8 mouse cellular contexts compared by ENCODE assay signal in the genomic region with DNA sequence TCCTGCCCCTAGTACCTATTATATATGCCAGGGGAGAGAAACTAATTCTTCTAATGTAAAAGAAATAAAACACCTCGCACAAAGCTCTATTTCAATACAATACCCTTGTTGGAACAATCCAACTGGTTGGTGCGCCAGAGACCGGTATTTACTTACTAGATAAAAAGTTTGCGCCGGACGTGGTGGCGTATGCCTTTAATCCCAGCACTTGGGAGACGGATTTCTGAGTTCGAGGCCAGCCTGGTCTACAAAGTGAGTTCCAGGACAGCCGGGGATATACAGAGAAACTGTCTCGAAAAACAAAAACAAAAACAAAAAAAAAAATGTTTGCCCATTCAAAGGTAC. TPM values are rescaled to one million over a fixed set of nuclear protein-coding genes. Genes with fewer than 3 reads are reported as not detected.
DNase-seq lines count a peak whose midpoint lies in the region; ATAC-seq and TF ChIP-seq lines count a peak whose summit lies in the region.

No protein-coding gene starts in this region.

- no peaks in the 10 kb centered on the region for H3K9me3 ChIP-seq in stomach, postnatal 0 days (ENCODE audit: control insufficient read depth, low read length)

- DNase-seq in CD4-positive, CD25-positive, alpha-beta regulatory T cell, adult 2 months (ENCODE audit: low read depth, low spot score) = peak; percentile 33
- peak; percentile 40 for DNase-seq in thymus, postnatal 0 days (ENCODE audit: low spot score)
- DNase-seq in thymus, postnatal 10 days (ENCODE audit: low spot score in 2 of 2) = no peak
- peak; percentile 51 for DNase-seq in liver
- DNase-seq in stomach, postnatal 0 days (ENCODE audit: low spot score) = peak; percentile 44
- no peak for DNase-seq in cerebellum, postnatal 36 days
- no peak for DNase-seq in ovary, postnatal 10 days (ENCODE audit: low spot score)

- 2% methylated on average over 11 of the region's 11 CpGs for WGBS in stomach, postnatal 0 days

- no peak for TF ChIP-seq EP300 in stomach, postnatal 0 days (optimal IDR thresholded peaks at IDR 0.05)

- H3K9ac ChIP-seq in stomach, postnatal 0 days (ENCODE audit: low read length) = peak overlapping the region; percentile 96

- no peaks in the 10 kb centered on the region for H3K36me3 ChIP-seq in stomach, postnatal 0 days (ENCODE audit: control insufficient read depth, insufficient read depth, low read length)

- no peak for TF ChIP-seq CTCF in stomach, postnatal 0 days (IDR thresholded peaks at IDR 0.05; ENCODE audit: low read depth)

- no peaks in the 10 kb centered on the region for H3K27me3 ChIP-seq in stomach, postnatal 0 days (ENCODE audit: control insufficient read depth, insufficient read depth, low read length)

- no peak for ATAC-seq in CD4-positive, CD25-positive, alpha-beta regulatory T cell, adult 4 months
- no peak for ATAC-seq in stomach, postnatal 0 days (ENCODE audit: low FRiP score, low TSS enrichment)

- peak overlapping the region; percentile 84 for H3K4me3 ChIP-seq in stomach, postnatal 0 days (ENCODE audit: low read depth, low read length)

- H3K4me2 ChIP-seq in stomach, postnatal 0 days (replicated peaks; ENCODE audit: low read depth) = peak overlapping the region; percentile 82

- H3K27ac ChIP-seq in stomach, postnatal 0 days (replicated peaks) = no peak overlapping the region

- peaks cover 4% of the 10 kb centered on the region; the same call in 1 of the 2 replicates for H3K4me1 ChIP-seq in stomach, postnatal 0 days (replicated peaks; ENCODE audit: control insufficient read depth, insufficient read depth)

RNA-seq across cellular contexts. Expression of a gene that starts 1.2 kb away (rescaled TPM):
- 10 to 100 TPM in 1 of 2 experiments, 1 to 10 TPM in 1; 7.7 to 13.6 TPM for polyA plus RNA-seq in CD4-positive, CD25-positive, alpha-beta regulatory T cell, adult 4 months (2017; shearing (Covaris generic))
- polyA plus RNA-seq in thymus, postnatal 0 days (2015; fragmentation: Nextera tagmentation; extraction: Ambion mirVana) = 15.7 and 17.0 TPM in 2 replicates
- polyA plus RNA-seq in stomach, postnatal 0 days (2015; fragmentation: Nextera tagmentation; extraction: Ambion mirVana) = 6.8 and 8.4 TPM in 2 replicates

RNA-seq across cellular contexts. Expression of a gene that starts 1.4 kb away (rescaled TPM):
- 10 to 100 TPM; 57.7 to 79.5 TPM for polyA plus RNA-seq in CD4-positive, CD25-positive, alpha-beta regulatory T cell, adult 4 months (2017; shearing (Covaris generic))
- polyA plus RNA-seq in thymus, postnatal 0 days (2015; fragmentation: Nextera tagmentation; extraction: Ambion mirVana) = 123 and 126 TPM in 2 replicates
- 63.5 and 64.0 TPM in 2 replicates for polyA plus RNA-seq in stomach, postnatal 0 days (2015; fragmentation: Nextera tagmentation; extraction: Ambion mirVana)

Comparison
In these comparisons a context has a peak if more than half of its experiments do, and no peak if none do; other contexts are left out.
1. DNase-seq: peak in CD4-positive, CD25-positive, alpha-beta regulatory T cell, adult 2 months (single experiment), thymus, postnatal 0 days (single experiment), liver (single experiment) and stomach, postnatal 0 days (single experiment); none in thymus, postnatal 10 days (0 of 2), cerebellum, postnatal 36 days (0 of 2) and ovary, postnatal 10 days (single experiment).